Mouse (Mus musculus) thymus, postnatal 14 days (tissue): Measurements from ENCODE around the gene Olfr191.
"Not testable (repeated sequence)": the region's sequence is repeated elsewhere in the genome, so short reads cannot be mapped to it uniquely, and the experiment has no call there.

Experiments
- DNase-seq: peaks from one replicate; pipeline ENCODE4 v3.0.0; 2021

Gene Olfr191

DNA sequence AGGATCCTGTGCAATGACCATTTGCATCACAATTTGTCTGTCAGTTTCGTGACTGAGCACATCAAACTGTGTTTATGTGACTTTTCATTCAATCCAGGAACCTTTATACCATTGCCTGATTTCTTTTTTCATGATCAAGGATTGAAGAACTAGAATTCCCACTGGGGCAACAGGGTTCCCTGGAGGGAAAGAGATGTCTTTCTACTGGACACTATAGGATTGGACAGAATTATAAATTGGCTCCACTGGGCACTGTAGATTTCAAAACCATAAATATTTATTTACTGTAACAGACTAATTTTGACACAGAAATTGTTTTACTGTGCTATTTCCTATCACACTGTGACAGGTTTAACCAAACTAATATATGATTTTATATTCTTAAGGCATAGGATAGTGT, at the start of gene Olfr191:
Gene Olfr191 (minus strand): TSS at position 101 of the 400 bp plus-strand sequence.
- DNase-seq = not testable (repeated sequence)

DNA sequence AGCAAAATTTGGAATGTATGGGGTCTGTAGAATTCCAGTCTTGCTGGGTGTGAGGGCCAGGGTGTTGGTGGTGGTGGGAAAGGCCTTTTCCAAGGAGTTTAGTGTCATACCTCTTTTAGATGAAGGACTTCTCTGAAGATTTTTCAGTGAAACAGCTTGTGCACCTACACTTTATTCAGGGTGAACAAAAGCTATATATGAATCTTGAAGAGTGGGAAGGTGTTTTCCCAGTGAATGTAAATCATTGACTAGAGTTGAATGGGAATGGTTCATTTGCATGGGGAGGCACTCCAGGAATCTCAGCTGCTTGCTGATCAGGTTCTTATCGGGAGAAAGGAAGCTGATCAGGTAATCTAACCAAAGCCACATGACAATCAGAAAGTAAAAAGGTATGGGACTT, 41.1 kb upstream of the Olfr191 start:
- no peak for DNase-seq

DNA sequence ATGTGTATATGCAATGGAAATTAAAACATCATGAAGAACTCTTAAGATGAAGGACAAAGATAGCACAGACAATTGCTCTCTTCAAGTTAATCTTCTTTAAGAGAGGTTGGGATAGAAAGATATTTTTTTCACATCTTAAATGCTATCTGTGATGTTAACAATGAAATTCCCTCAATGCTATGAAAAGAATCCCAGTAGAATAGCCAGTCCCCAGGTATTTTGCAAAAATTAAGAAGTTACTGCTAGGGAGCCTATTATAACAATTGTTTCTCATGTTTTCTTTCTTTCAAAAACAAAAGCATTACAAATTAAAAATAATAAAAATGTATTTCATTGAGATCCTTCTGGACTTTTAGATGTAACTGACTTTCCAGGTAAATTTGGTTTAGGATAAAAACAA, 31.3 kb upstream of the Olfr191 start, which contains the start of gene Olfr194:
Gene Olfr194 (minus strand): TSS at position 101 of the 400 bp plus-strand sequence.
- DNase-seq = no peak

DNA sequence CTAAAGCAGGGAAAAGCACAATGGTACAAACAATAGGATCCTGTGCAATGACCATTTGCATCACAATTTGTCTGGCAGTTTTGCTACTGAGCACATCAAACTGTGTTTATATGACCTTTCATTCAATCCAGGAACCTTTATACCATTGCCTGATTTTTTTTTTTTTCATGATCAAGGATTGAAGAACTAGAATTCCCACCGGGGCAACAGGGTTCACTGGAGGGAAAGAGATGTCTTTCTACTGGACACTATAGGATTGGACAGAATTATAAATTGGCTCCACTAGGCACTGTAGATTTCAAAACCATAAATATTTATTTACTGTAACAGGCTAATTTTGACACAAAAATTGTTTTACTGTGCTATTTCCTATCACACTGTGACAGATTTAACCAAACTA, 22.2 kb upstream of the Olfr191 start, which contains the start of gene Olfr193:
Gene Olfr193 (minus strand): TSS at position 101 of the 400 bp plus-strand sequence.
- no peak for DNase-seq

DNA sequence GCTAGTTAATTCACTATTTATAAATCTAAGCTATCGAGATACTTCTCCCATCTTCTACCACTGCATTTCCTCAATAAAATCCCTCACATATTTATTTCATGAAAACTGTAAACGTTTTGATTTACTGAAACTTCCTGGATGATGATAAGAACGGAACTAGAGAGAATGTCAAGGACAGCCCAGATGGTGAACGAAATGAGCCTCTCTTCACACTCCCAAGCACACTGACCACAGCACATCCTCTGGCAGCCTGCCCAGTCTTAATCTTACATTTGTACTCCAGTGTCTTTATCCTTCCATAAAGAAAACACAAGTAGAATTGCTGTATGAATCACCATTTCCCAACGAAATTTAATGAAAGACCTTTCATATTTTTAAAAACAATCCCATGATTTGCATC, 18.9 kb upstream of the Olfr191 start:
- not testable (repeated sequence) for DNase-seq

DNA sequence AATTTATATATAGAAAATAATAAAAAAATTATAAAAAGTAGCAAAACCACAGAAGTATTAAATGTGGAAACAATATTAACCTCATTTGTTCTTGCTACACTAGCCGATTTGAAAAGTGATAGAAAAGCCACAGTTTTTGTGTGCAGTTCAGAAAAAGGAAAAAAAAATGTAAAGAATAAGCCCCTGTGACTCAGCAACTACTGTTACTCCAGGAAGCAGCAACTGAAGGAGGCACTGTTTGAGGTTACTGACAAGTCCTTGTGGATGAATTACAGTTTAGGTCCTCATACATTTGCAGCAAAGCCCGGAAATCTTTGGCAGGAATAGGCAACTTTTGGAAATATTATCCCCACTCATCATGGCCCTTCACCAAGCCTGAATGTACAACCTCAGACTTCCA, 15.7 kb upstream of the Olfr191 start:
- DNase-seq = no peak

DNA sequence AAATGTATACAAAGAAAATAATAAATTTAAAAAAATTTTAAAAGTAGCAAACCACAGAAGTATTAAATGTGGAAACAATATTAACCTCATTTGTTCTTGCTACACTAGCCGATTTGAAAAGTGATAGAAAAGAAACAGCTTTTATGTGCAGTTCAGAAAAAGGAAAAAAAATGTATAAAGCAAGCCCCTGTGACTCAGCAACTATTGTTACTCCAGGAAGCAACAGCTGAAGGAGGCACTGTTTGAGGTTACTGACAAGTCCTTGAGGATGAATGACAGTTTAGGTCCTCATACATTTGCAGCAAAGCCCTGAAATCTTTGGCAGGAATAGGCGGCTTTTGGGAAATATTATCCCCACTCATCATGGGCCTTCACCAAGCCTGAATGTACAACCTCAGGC, 8.5 kb downstream of the Olfr191 start:
- not testable (repeated sequence) for DNase-seq

DNA sequence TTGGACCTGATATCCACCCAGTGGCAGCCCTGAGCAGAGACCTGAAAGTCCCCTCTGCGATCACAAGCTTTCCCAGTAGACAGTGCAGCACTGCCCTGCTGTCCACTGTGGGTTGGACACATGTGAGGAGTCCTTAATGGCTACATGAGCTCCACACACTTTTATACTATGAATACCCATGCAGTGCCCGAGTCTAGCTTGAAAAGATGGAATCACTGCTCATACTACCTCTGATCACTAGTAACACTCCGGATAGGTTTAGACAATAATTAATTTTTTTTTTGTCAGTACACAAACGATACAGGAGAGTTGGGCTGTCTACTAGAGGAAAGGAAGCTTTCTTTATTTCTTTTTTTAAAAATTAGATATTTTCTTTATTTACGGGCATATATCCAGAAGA, 11.7 kb downstream of the Olfr191 start, which contains the start of gene Olfr190:
Gene Olfr190 (minus strand): TSS at position 101 of the 400 bp plus-strand sequence.
- no peak for DNase-seq

DNA sequence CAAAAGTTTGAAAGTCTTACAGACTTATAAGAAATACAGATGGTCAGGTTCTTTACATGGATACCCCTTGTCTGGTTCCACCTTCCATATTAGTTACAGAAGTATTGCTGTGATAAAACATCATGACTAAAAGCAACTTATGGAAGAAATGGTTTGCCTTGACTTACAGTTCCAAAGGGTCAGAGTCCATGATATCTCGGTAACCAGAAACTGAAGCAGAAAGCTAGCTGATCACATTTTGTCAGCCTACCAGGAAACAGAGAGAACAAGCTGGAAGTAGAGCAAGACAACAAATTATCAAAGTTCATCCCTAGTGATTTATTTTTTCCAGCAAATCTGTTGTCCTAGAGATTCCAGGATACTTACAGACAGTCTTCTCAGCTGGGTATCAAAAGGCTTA, 16.1 kb downstream of the Olfr191 start:
- no peak for DNase-seq

DNA sequence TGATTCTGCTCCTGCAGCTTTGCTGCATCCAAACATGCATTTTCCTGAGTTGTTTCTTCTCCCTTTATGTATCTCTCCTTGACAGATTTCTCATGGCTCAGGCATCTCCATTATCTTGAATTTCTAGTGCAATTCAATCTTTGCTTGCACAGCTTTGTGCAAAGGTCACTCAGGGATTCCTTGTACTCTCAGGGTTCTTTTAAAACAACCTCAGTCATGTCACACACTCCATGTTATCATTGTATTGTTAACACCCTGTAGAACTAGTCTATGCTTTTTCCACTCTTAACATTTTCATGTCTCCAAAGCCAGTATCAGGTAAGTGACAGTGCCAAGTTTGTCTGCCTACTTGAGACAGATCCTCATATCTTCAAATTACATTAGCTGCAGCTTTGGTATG, 17.9 kb downstream of the Olfr191 start:
- no peak for DNase-seq

DNA sequence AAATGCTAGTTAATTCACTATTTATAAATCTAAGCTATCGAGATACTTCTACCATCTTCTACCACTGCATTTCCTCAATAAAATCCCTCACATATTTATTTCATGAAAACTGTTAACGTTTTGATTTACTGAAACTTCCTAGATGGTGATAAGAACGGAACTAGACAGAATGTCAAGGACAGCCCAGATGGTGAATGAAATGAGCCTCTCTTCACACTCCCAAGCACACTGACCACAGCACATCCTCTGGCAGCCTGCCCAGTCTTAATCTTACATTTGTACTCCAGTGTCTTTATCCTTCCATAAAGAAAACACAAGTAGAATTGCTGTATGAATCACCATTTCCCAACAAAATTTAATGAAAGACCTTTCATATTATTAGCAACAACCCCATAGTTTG, 27.2 kb downstream of the Olfr191 start:
- not testable (repeated sequence) for DNase-seq

DNA sequence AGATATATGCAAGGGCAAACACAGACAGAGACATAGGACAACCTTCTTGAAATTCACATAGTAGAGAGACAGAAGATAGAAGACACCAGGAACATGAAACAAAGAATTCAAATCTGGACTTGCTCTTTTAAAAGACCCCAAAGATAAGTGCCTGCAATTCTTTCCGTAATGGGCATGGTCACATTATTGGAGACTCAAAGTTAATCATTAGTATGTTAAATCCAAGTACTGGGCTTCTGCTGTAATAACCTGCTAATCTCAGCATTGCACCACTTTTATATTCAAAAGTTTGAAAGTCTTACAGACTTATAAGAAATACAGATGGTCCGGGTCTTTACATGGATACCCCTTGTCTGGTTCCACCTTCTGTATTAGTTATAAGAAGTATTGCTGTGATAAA, 40.3 kb downstream of the Olfr191 start:
- DNase-seq = not testable (repeated sequence)

DNA sequence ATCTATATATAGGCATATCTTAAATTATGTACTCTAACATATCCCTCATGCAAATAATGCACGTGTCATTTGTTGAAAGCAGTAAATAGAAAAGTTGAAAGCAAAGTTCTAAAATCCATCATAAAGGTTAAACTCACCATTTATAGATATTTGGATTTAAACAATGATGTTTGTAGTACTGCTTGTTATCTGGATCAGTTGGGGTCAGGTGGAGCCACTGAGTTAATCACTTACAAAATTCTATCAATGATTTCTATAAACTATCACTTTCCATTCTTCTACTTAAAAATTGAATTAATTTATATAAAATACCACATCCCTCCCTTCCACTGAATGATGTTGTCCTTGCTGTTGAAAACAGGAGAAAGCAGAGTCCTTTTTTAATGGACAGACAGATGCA, 40.8 kb downstream of the Olfr191 start:
- no peak for DNase-seq

DNA sequence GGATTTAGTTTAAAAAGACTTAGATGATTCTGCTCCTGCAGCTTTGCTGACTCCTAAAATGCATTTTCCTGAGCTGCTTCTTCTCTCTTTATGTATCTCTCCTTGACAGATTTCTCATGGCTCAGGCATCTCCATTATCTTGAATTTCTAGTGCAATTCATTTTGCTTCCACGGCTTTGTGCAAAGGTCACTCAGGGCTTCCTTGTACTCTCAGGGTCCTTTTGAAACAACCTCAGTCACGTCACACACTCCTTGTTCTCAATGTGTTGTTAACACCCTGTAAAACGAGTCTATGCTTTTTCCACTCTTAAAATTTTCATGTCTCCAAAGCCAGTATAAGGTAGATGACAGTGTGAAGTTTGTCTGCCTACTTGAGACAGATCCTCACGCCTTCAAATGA, 42.0 kb downstream of the Olfr191 start:
- DNase-seq = no peak

DNA sequence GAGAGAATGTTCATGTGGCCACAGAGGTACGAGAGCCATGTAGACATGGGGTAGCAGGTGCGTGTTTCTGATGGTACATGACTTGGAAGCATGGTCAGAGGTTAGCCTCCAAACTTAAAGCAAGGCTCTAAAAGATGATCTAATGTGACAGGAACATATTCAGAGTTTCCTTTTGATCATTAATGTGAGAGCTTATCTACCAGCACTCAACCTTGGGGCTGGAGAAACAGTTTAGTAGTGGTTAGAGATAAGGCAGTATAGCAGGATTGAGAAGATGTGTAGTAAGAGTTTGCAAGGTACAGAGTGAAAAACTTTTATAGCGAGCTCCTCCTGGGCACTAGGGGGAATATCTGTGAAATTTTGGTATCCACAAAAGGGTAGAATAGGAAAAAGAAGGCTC, 43.8 kb downstream of the Olfr191 start:
- DNase-seq = no peak

DNA sequence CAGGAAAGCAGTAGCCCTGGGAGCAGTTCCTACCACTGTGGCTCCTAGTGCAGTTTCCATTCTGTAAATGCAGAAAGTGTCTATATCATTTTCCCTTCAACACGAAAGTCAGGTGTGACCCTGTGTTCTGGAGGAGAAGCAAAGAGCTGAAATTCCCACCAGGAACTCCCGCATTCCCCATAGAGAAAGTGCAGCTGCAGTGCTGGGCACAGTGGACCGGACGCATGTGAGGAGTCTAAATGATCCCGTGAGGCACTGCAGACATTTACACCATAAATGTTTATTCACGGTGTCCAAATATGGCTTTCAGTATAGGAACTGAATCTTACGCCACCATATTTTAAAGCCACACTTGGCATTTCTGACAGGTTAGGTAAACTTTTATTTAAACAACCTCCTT, 49.9 kb downstream of the Olfr191 start, which contains the start of gene Olfr187:
Gene Olfr187 (minus strand): TSS at position 58 of the 400 bp plus-strand sequence.
- no peak for DNase-seq
